Mouse (Mus musculus): ENCODE results near the gene Fam192a. TPM values are rescaled to one million over a fixed set of nuclear protein-coding genes. Genes with fewer than 3 reads are reported as not detected.

The Fam192a gene
- polyA plus RNA-seq (2012; fragmentation: generic; extraction: Trizol) = 24.2 TPM

DNA sequence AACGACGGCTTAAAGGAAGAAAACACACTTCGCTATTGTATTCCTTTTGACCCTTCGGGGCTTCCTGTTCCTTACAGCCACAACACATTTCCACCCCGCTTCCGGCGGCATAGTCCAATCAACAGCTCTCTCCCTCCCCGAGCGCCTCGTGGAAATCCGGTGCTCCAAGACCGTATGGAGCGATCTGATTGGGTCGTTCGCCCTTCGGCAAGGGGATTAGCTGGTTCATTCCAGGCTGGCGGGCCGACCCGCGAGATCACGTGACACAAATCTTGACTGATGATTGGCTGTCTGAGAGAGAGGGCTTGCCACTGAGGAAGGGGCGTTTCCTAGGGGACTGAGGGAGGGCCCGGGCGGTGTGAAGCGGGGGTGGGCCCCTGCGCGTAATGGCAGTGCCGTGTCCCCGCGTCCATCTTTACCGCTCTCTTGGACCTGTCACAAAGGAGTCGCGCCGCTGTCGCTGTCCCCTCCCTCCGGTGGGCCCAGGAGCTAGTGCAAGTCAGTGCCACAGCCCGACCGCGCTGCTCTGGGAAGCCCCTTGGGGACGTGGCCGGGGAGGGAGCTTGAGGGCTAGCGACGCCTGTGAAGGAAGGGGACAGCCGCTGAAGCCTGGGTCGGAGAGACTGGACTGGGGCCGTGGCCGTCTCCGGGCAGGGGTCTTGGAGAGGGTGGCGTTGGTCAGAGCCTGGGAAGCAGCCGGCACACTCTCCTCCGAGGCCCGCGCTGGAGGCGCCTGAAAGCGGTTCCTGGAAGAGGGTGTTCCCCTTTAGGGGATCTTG lies at the start of gene Fam192a, which contains the start of gene Rspry1:
Fam192a (minus strand) TSS at position 391 of the 779 bp plus-strand sequence.
Rspry1 (plus strand) TSS at position 331 of the 779 bp plus-strand sequence.
- H3K36me3 ChIP-seq (ENCODE audit: control insufficient read depth, insufficient read depth) = no peaks in the 10 kb centered on the region
- H3K27me3 ChIP-seq (ENCODE audit: control insufficient read depth, insufficient read depth, insufficient read length) = no peaks in the 10 kb centered on the region
- H3K4me3 ChIP-seq = peak within 1 kb of the TSS; percentile 98
- H3K4me2 ChIP-seq (ENCODE audit: low read depth) = peak within 1 kb of the TSS; percentile 91
- peaks cover 78% of the 10 kb centered on the region for H3K79me2 ChIP-seq (ENCODE audit: control insufficient read depth, insufficient read depth)
- TF ChIP-seq E2F4 (IDR thresholded peaks at IDR 0.05; ENCODE audit: insufficient read depth) (no peak), CEBPB (IDR thresholded peaks at IDR 0.05; ENCODE audit: insufficient read depth, poor library complexity, severe bottlenecking) (no peak), POLR2AphosphoS2 (IDR thresholded peaks at IDR 0.05; ENCODE audit: insufficient read length, low read depth) (peak; percentile 97), USF1 (IDR thresholded peaks at IDR 0.05; ENCODE audit: low read depth) (peak; percentile 94), MYOG (IDR thresholded peaks at IDR 0.05; ENCODE audit: control insufficient read depth in 1 of 3, insufficient read depth in 1 of 3, insufficient read length in 2 of 3, low read depth in 2 of 3) (peak in 1 of 3 experiments; percentile 1), POLR2A (IDR thresholded peaks at IDR 0.05; ENCODE audit: insufficient read length, low read depth) (peak; percentile 96)
- H3ac ChIP-seq (ENCODE audit: control insufficient read depth, insufficient read length) = peak within 1 kb of the TSS; percentile 36

- Histone ChIP-seq H3ac (ENCODE audit: control insufficient read depth, insufficient read length) (no peak overlapping the region), H3K4me3 (no peak overlapping the region), H3K79me2 (ENCODE audit: control insufficient read depth, insufficient read depth) (no peaks in the 10 kb centered on the region), H3K36me3 (ENCODE audit: control insufficient read depth, insufficient read depth) (peaks cover 18% of the 10 kb centered on the region), H3K27me3 (ENCODE audit: control insufficient read depth, insufficient read depth, insufficient read length) (no peaks in the 10 kb centered on the region), H3K4me2 (ENCODE audit: low read depth) (no peak overlapping the region)
- no peak for TF ChIP-seq POLR2A (IDR thresholded peaks at IDR 0.05; ENCODE audit: insufficient read length, low read depth)
- TF ChIP-seq TCF3 (IDR thresholded peaks at IDR 0.05; ENCODE audit: insufficient read length, low read depth) = no peak
- no peak for TF ChIP-seq MYOG (IDR thresholded peaks at IDR 0.05; ENCODE audit: control insufficient read depth in 1 of 3, insufficient read depth in 1 of 3, insufficient read length in 2 of 3, low read depth in 2 of 3)
- TF ChIP-seq CEBPB (IDR thresholded peaks at IDR 0.05; ENCODE audit: insufficient read depth, poor library complexity, severe bottlenecking) = no peak
- no peak for TF ChIP-seq MAX (IDR thresholded peaks at IDR 0.05; ENCODE audit: low read depth)
- no peak for TF ChIP-seq USF1 (IDR thresholded peaks at IDR 0.05; ENCODE audit: low read depth)
Observed at GRCm38 (mm10) chr8:94649496-94649895, 47.7 kb upstream of the Fam192a start.

- Histone ChIP-seq H3K36me3 (ENCODE audit: control insufficient read depth, insufficient read depth) (peaks cover 13% of the 10 kb centered on the region), H3ac (ENCODE audit: control insufficient read depth, insufficient read length) (no peak overlapping the region), H3K4me2 (ENCODE audit: low read depth) (no peak overlapping the region), H3K79me2 (ENCODE audit: control insufficient read depth, insufficient read depth) (no peaks in the 10 kb centered on the region), H3K4me3 (no peak overlapping the region), H3K27me3 (ENCODE audit: control insufficient read depth, insufficient read depth, insufficient read length) (no peaks in the 10 kb centered on the region)
- TF ChIP-seq TCF3 (IDR thresholded peaks at IDR 0.05; ENCODE audit: insufficient read length, low read depth) (no peak), POLR2AphosphoS2 (IDR thresholded peaks at IDR 0.05; ENCODE audit: insufficient read length, low read depth) (no peak), SRF (IDR thresholded peaks at IDR 0.05; ENCODE audit: control insufficient read depth, insufficient read length, low read depth) (no peak), MYOD1 (IDR thresholded peaks at IDR 0.05; ENCODE audit: control insufficient read depth in 1 of 3, insufficient read length in 2 of 3, low read depth in 2 of 3) (no peak), CEBPB (IDR thresholded peaks at IDR 0.05; ENCODE audit: insufficient read depth, poor library complexity, severe bottlenecking) (no peak), TCF12 (IDR thresholded peaks at IDR 0.05; ENCODE audit: insufficient read depth, poor library complexity, severe bottlenecking) (no peak)
Observed at GRCm38 (mm10) chr8:94646165-94646564, 44.4 kb upstream of the Fam192a start.

DNA sequence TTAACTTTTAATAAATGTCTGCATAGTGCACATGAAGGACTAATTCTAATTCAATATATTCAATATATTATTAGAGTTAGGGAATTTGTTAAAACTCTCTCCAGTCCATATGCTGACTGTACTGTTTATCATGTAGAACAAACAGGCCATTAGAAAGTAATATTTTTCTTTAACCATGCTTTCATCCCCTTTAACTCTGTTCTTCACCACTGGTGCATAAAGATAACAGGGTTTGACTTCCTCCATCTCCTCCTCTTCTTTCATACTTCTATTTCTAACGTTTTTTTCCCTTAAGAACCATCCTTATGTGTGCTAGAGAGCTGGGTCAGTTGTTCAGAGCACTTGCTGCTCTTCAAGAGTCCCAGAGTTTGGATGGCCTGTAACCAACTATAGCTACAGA lies 43.4 kb upstream of the Fam192a start:
- H3K27me3 ChIP-seq (ENCODE audit: control insufficient read depth, insufficient read depth, insufficient read length) = no peaks in the 10 kb centered on the region
- H3K36me3 ChIP-seq (ENCODE audit: control insufficient read depth, insufficient read depth) = peaks cover 23% of the 10 kb centered on the region
- H3K4me3 ChIP-seq = no peak overlapping the region
- no peaks in the 10 kb centered on the region for H3K79me2 ChIP-seq (ENCODE audit: control insufficient read depth, insufficient read depth)
- TF ChIP-seq TCF12 (IDR thresholded peaks at IDR 0.05; ENCODE audit: insufficient read depth, poor library complexity, severe bottlenecking) = no peak
- no peak for TF ChIP-seq SRF (IDR thresholded peaks at IDR 0.05; ENCODE audit: control insufficient read depth, insufficient read length, low read depth)
- TF ChIP-seq POLR2A (IDR thresholded peaks at IDR 0.05; ENCODE audit: insufficient read length, low read depth) = no peak
- TF ChIP-seq USF1 (IDR thresholded peaks at IDR 0.05; ENCODE audit: low read depth) = no peak
- no peak for TF ChIP-seq REST (IDR thresholded peaks at IDR 0.05; ENCODE audit: insufficient read depth, insufficient read length)
- no peak for TF ChIP-seq MAX (IDR thresholded peaks at IDR 0.05; ENCODE audit: low read depth)
- TF ChIP-seq POLR2AphosphoS2 (IDR thresholded peaks at IDR 0.05; ENCODE audit: insufficient read length, low read depth) = no peak
- no peak for TF ChIP-seq TCF3 (IDR thresholded peaks at IDR 0.05; ENCODE audit: insufficient read length, low read depth)
- no peak for TF ChIP-seq E2F4 (IDR thresholded peaks at IDR 0.05; ENCODE audit: insufficient read depth)
- TF ChIP-seq MYOG (IDR thresholded peaks at IDR 0.05; ENCODE audit: control insufficient read depth in 1 of 3, insufficient read depth in 1 of 3, insufficient read length in 2 of 3, low read depth in 2 of 3) = no peak
- TF ChIP-seq MYOD1 (IDR thresholded peaks at IDR 0.05; ENCODE audit: control insufficient read depth in 1 of 3, insufficient read length in 2 of 3, low read depth in 2 of 3) = no peak
- no peak for TF ChIP-seq CEBPB (IDR thresholded peaks at IDR 0.05; ENCODE audit: insufficient read depth, poor library complexity, severe bottlenecking)
- H3K4me2 ChIP-seq (ENCODE audit: low read depth) = no peak overlapping the region
- H3ac ChIP-seq (ENCODE audit: control insufficient read depth, insufficient read length) = no peak overlapping the region

GRCm38 (mm10) chr8:94641938-94642337 lies 40.1 kb upstream of the Fam192a start:
- no peak for TF ChIP-seq TCF3 (IDR thresholded peaks at IDR 0.05; ENCODE audit: insufficient read length, low read depth)
- no peak for TF ChIP-seq MYOG (IDR thresholded peaks at IDR 0.05; ENCODE audit: control insufficient read depth in 1 of 3, insufficient read depth in 1 of 3, insufficient read length in 2 of 3, low read depth in 2 of 3)
- TF ChIP-seq USF1 (IDR thresholded peaks at IDR 0.05; ENCODE audit: low read depth) = no peak
- no peak for TF ChIP-seq SRF (IDR thresholded peaks at IDR 0.05; ENCODE audit: control insufficient read depth, insufficient read length, low read depth)
- no peak for TF ChIP-seq TCF12 (IDR thresholded peaks at IDR 0.05; ENCODE audit: insufficient read depth, poor library complexity, severe bottlenecking)
- TF ChIP-seq CEBPB (IDR thresholded peaks at IDR 0.05; ENCODE audit: insufficient read depth, poor library complexity, severe bottlenecking) = no peak
- TF ChIP-seq E2F4 (IDR thresholded peaks at IDR 0.05; ENCODE audit: insufficient read depth) = no peak
- no peak for TF ChIP-seq POLR2A (IDR thresholded peaks at IDR 0.05; ENCODE audit: insufficient read length, low read depth)
- TF ChIP-seq POLR2AphosphoS2 (IDR thresholded peaks at IDR 0.05; ENCODE audit: insufficient read length, low read depth) = no peak
- TF ChIP-seq MAX (IDR thresholded peaks at IDR 0.05; ENCODE audit: low read depth) = no peak
- TF ChIP-seq MYOD1 (IDR thresholded peaks at IDR 0.05; ENCODE audit: control insufficient read depth in 1 of 3, insufficient read length in 2 of 3, low read depth in 2 of 3) = no peak
- no peak for TF ChIP-seq REST (IDR thresholded peaks at IDR 0.05; ENCODE audit: insufficient read depth, insufficient read length)

More at GRCm38 (mm10) chr8:94641938-94642337, 40.1 kb upstream of the Fam192a start:
- Histone ChIP-seq H3K36me3 (ENCODE audit: control insufficient read depth, insufficient read depth) (peaks cover 43% of the 10 kb centered on the region), H3K27me3 (ENCODE audit: control insufficient read depth, insufficient read depth, insufficient read length) (no peaks in the 10 kb centered on the region), H3K4me2 (ENCODE audit: low read depth) (no peak overlapping the region), H3ac (ENCODE audit: control insufficient read depth, insufficient read length) (no peak overlapping the region), H3K4me3 (no peak overlapping the region), H3K79me2 (ENCODE audit: control insufficient read depth, insufficient read depth) (no peaks in the 10 kb centered on the region)
